Mouse (Mus musculus): Measurements from ENCODE around the gene Itm2b. TPM values are rescaled to one million over a fixed set of nuclear protein-coding genes. Genes with fewer than 3 reads are reported as not detected.

Gene Itm2b
- polyA plus RNA-seq, 2 experiments = 533 to 997 TPM

GRCm38 (mm10) chr14:73382699-73383098 lies 2.4 kb downstream of the Itm2b start:
- H3K36me3 ChIP-seq (ENCODE audit: control insufficient read depth, insufficient read depth, low read length) = peaks cover 19% of the 10 kb centered on the region
- no peak for TF ChIP-seq POLR2A (IDR thresholded peaks at IDR 0.05; ENCODE audit: borderline replicate concordance, extremely low read depth, insufficient read depth, insufficient read length)
- H3K4me3 ChIP-seq (replicated peaks; ENCODE audit: low read length) = peak overlapping the region; percentile 98
- DNase-seq (ENCODE audit: low spot score) (no peak), ATAC-seq (ENCODE audit: low FRiP score, low read depth) (no peak)
- H3K4me2 ChIP-seq (replicated peaks; ENCODE audit: low read depth, low read length, severe bottlenecking) = peak overlapping the region; percentile 63
- H3K27me3 ChIP-seq (ENCODE audit: control insufficient read depth, insufficient read depth, low read length) = no peaks in the 10 kb centered on the region
- H3K4me1 ChIP-seq (ENCODE audit: control insufficient read depth, insufficient read depth, low read length) = peaks cover 26% of the 10 kb centered on the region
- no peaks in the 10 kb centered on the region for H3K9me3 ChIP-seq (ENCODE audit: control insufficient read depth, low read length)
- peak overlapping the region; percentile 18; the same call in 1 of the 2 replicates for H3K9ac ChIP-seq (ENCODE audit: low read depth, low read length, severe bottlenecking)
- 33% methylated on average over 9 of the region's 9 CpGs for WGBS
- no peak overlapping the region for H3K27ac ChIP-seq (replicated peaks; ENCODE audit: low read depth, low read length)

- H3K9ac ChIP-seq (ENCODE audit: low read depth, low read length, severe bottlenecking) = no peak overlapping the region
- H3K4me1 ChIP-seq (ENCODE audit: control insufficient read depth, insufficient read depth, low read length) = peaks cover 26% of the 10 kb centered on the region
- WGBS = 69% methylated on average over 4 of the region's 4 CpGs
- no peak overlapping the region for H3K4me3 ChIP-seq (replicated peaks; ENCODE audit: low read length)
- no peak for TF ChIP-seq POLR2A (IDR thresholded peaks at IDR 0.05; ENCODE audit: borderline replicate concordance, extremely low read depth, insufficient read depth, insufficient read length)
- H3K36me3 ChIP-seq (ENCODE audit: control insufficient read depth, insufficient read depth, low read length) = peaks cover 24% of the 10 kb centered on the region
- no peaks in the 10 kb centered on the region for H3K9me3 ChIP-seq (ENCODE audit: control insufficient read depth, low read length)
- no peak overlapping the region for H3K27ac ChIP-seq (replicated peaks; ENCODE audit: low read depth, low read length)
- H3K27me3 ChIP-seq (ENCODE audit: control insufficient read depth, insufficient read depth, low read length) = no peaks in the 10 kb centered on the region
- DNase-seq (ENCODE audit: low spot score) = no peak
- no peak for ATAC-seq (ENCODE audit: low FRiP score, low read depth)
- no peak overlapping the region for H3K4me2 ChIP-seq (replicated peaks; ENCODE audit: low read depth, low read length, severe bottlenecking)
These were observed 3.5 kb downstream of the Itm2b start for GRCm38 (mm10) chr14:73381559-73381958.

GRCm38 (mm10) chr14:73377804-73378203 lies 7.3 kb downstream of the Itm2b start:
- H3K27me3 ChIP-seq (ENCODE audit: control insufficient read depth, insufficient read depth, low read length) = no peaks in the 10 kb centered on the region
- no peak overlapping the region for H3K4me3 ChIP-seq (replicated peaks; ENCODE audit: low read length)
- 83% methylated on average over 6 of the region's 6 CpGs for WGBS
- H3K27ac ChIP-seq (replicated peaks; ENCODE audit: low read depth, low read length) = no peak overlapping the region
- H3K9ac ChIP-seq (ENCODE audit: low read depth, low read length, severe bottlenecking) = no peak overlapping the region
- H3K4me2 ChIP-seq (replicated peaks; ENCODE audit: low read depth, low read length, severe bottlenecking) = no peak overlapping the region
- peaks cover 30% of the 10 kb centered on the region for H3K36me3 ChIP-seq (ENCODE audit: control insufficient read depth, insufficient read depth, low read length)
- no peaks in the 10 kb centered on the region for H3K9me3 ChIP-seq (ENCODE audit: control insufficient read depth, low read length)
- ATAC-seq (ENCODE audit: low FRiP score, low read depth) (no peak), DNase-seq (ENCODE audit: low spot score) (no peak)
- no peak for TF ChIP-seq POLR2A (IDR thresholded peaks at IDR 0.05; ENCODE audit: borderline replicate concordance, extremely low read depth, insufficient read depth, insufficient read length)
- H3K4me1 ChIP-seq (ENCODE audit: control insufficient read depth, insufficient read depth, low read length) = peaks cover 25% of the 10 kb centered on the region

- Histone ChIP-seq H3K27ac (replicated peaks; ENCODE audit: low read depth, low read length) (no peak overlapping the region), H3K4me3 (replicated peaks; ENCODE audit: low read length) (no peak overlapping the region), H3K27me3 (ENCODE audit: control insufficient read depth, insufficient read depth, low read length) (no peaks in the 10 kb centered on the region), H3K4me2 (replicated peaks; ENCODE audit: low read depth, low read length, severe bottlenecking) (no peak overlapping the region), H3K9ac (ENCODE audit: low read depth, low read length, severe bottlenecking) (no peak overlapping the region), H3K36me3 (ENCODE audit: control insufficient read depth, insufficient read depth, low read length) (peaks cover 30% of the 10 kb centered on the region), H3K4me1 (ENCODE audit: control insufficient read depth, insufficient read depth, low read length) (peaks cover 18% of the 10 kb centered on the region), H3K9me3 (ENCODE audit: control insufficient read depth, low read length) (no peaks in the 10 kb centered on the region)
- ATAC-seq (ENCODE audit: low FRiP score, low read depth) (0 out of 2 replicates have a peak, but pooled peaks have one; percentile 41), DNase-seq (ENCODE audit: low spot score) (no peak)
- TF ChIP-seq POLR2A (IDR thresholded peaks at IDR 0.05; ENCODE audit: borderline replicate concordance, extremely low read depth, insufficient read depth, insufficient read length) = no peak
- 87% methylated on average over 6 of the region's 6 CpGs for WGBS
These were observed 8.2 kb downstream of the Itm2b start for GRCm38 (mm10) chr14:73376920-73377319.

GRCm38 (mm10) chr14:73375903-73376302 lies 9.2 kb downstream of the Itm2b start:
- Histone ChIP-seq H3K27ac (replicated peaks; ENCODE audit: low read depth, low read length) (no peak overlapping the region), H3K36me3 (ENCODE audit: control insufficient read depth, insufficient read depth, low read length) (peaks cover 36% of the 10 kb centered on the region), H3K4me1 (ENCODE audit: control insufficient read depth, insufficient read depth, low read length) (peaks cover 14% of the 10 kb centered on the region), H3K9me3 (ENCODE audit: control insufficient read depth, low read length) (no peaks in the 10 kb centered on the region), H3K4me3 (replicated peaks; ENCODE audit: low read length) (no peak overlapping the region), H3K9ac (ENCODE audit: low read depth, low read length, severe bottlenecking) (no peak overlapping the region), H3K4me2 (replicated peaks; ENCODE audit: low read depth, low read length, severe bottlenecking) (no peak overlapping the region), H3K27me3 (ENCODE audit: control insufficient read depth, insufficient read depth, low read length) (no peaks in the 10 kb centered on the region)
- no peak for TF ChIP-seq POLR2A (IDR thresholded peaks at IDR 0.05; ENCODE audit: borderline replicate concordance, extremely low read depth, insufficient read depth, insufficient read length)
- ATAC-seq (ENCODE audit: low FRiP score, low read depth) (no peak), DNase-seq (ENCODE audit: low spot score) (no peak)
- 83% methylated on average over 8 of the region's 8 CpGs for WGBS

GRCm38 (mm10) chr14:73375445-73375844 lies 9.6 kb downstream of the Itm2b start:
- 91% methylated on average over 8 of the region's 8 CpGs for WGBS
- Histone ChIP-seq H3K4me3 (replicated peaks; ENCODE audit: low read length) (no peak overlapping the region), H3K9me3 (ENCODE audit: control insufficient read depth, low read length) (no peaks in the 10 kb centered on the region), H3K4me2 (replicated peaks; ENCODE audit: low read depth, low read length, severe bottlenecking) (no peak overlapping the region), H3K27ac (replicated peaks; ENCODE audit: low read depth, low read length) (no peak overlapping the region), H3K9ac (ENCODE audit: low read depth, low read length, severe bottlenecking) (no peak overlapping the region), H3K27me3 (ENCODE audit: control insufficient read depth, insufficient read depth, low read length) (no peaks in the 10 kb centered on the region), H3K4me1 (ENCODE audit: control insufficient read depth, insufficient read depth, low read length) (peaks cover 14% of the 10 kb centered on the region), H3K36me3 (ENCODE audit: control insufficient read depth, insufficient read depth, low read length) (peaks cover 37% of the 10 kb centered on the region)
- no peak for TF ChIP-seq POLR2A (IDR thresholded peaks at IDR 0.05; ENCODE audit: borderline replicate concordance, extremely low read depth, insufficient read depth, insufficient read length)
- DNase-seq (ENCODE audit: low spot score) (no peak), ATAC-seq (ENCODE audit: low FRiP score, low read depth) (no peak)
